Mouse (Mus musculus) CH12.LX (cell line): ENCODE results near the gene Anln. TPM values are rescaled to one million over a fixed set of nuclear protein-coding genes. Genes with fewer than 3 reads are reported as not detected.

Experiments used
- DNase-seq: peaks from one replicate; pipeline ENCODE4 v3.0.0-alpha.2; 2013; ENCODE audit errors: extremely low read depth
- H3K27ac ChIP-seq: 2 replicates; pipeline ENCODE4 v1.5.1; 2012; ENCODE audit warnings: low read depth, mild to moderate bottlenecking, control low read depth, moderate library complexity; ENCODE audit not compliant: insufficient read depth
- H3K27me3 ChIP-seq: replicated peaks from 2 replicates; pipeline ENCODE3; 2012; ENCODE audit warnings: inconsistent platforms
- H3K36me3 ChIP-seq, 2 experiments: replicated peaks in 1 of 2; 2 replicates each; pipeline versions ENCODE3 to v1.6.1; 2012; ENCODE audit warnings: inconsistent platforms in 1 of 2, low read length in 1 of 2, mild to moderate bottlenecking in 1 of 2, mixed read lengths in 1 of 2, moderate library complexity in 1 of 2; ENCODE audit not compliant: control insufficient read depth in 1 of 2, insufficient read depth in 1 of 2
- H3K4me1 ChIP-seq, 2 experiments: 2 replicates each; pipeline ENCODE4 v1.6.1; 2012; ENCODE audit warnings: inconsistent platforms in 1 of 2, moderate library complexity in 1 of 2; ENCODE audit not compliant: insufficient read depth in 2 of 2, control insufficient read depth in 1 of 2
- H3K4me2 ChIP-seq: 2 replicates; pipeline ENCODE4 v1.6.1; 2012; ENCODE audit warnings: low read depth, mild to moderate bottlenecking, control low read depth; ENCODE audit not compliant: poor library complexity, insufficient read depth, severe bottlenecking
- H3K4me3 ChIP-seq, 3 experiments: fragments of 150-350 bp in 1 of 3; sonication (generic) in 1 of 3; replicated peaks in 1 of 3; 2 replicates each; pipeline versions ENCODE3 to v1.5.1; 2011 to 2012; ENCODE audit warnings: low read depth in 2 of 3, low read length in 2 of 3, mild to moderate bottlenecking in 2 of 3, moderate library complexity in 2 of 3, control low read depth in 1 of 3, improper control_type of control experiment in 1 of 3, inconsistent platforms in 1 of 3, mixed read lengths in 1 of 3; ENCODE audit not compliant: poor library complexity in 1 of 3
- H3K79me2 ChIP-seq: replicated peaks from 2 replicates; pipeline ENCODE4 v1.6.1; 2012; ENCODE audit warnings: mild to moderate bottlenecking, moderate library complexity; ENCODE audit not compliant: control insufficient read depth, poor library complexity, insufficient read depth, severe bottlenecking; ENCODE audit errors: extremely low read depth
- H3K9ac ChIP-seq: 2 replicates; pipeline ENCODE4 v1.6.1; 2012; ENCODE audit warnings: low read depth, mild to moderate bottlenecking, control low read depth, moderate library complexity; ENCODE audit not compliant: insufficient read depth
- H3K9me3 ChIP-seq: replicated peaks from 2 replicates; pipeline ENCODE3; 2012; ENCODE audit warnings: low read length, inconsistent platforms, mixed read lengths
- BHLHE40 ChIP-seq: IDR thresholded peaks from 2 replicates; pipeline ENCODE4 v1.6.1; 2011; ENCODE audit warnings: mild to moderate bottlenecking, low read depth, low read length, improper control_type of control experiment
- EP300 ChIP-seq: IDR thresholded peaks from 2 replicates; pipeline ENCODE4 v1.6.1; 2011; ENCODE audit warnings: low read length, improper control_type of control experiment
- MAZ ChIP-seq: IDR thresholded peaks from 2 replicates; pipeline ENCODE4 v1.6.1; 2012; ENCODE audit warnings: low read depth, mild to moderate bottlenecking, inconsistent platforms, low read length, improper control_type of control experiment, moderate library complexity
- MEF2A ChIP-seq: IDR thresholded peaks from 2 replicates; pipeline ENCODE4 v1.6.1; 2014; ENCODE audit warnings: low read depth, mild to moderate bottlenecking, inconsistent platforms, low read length, improper control_type of control experiment, borderline replicate concordance
- NRF1 ChIP-seq: IDR thresholded peaks from 2 replicates; pipeline ENCODE4 v1.6.1; 2014; ENCODE audit warnings: low read depth, mild to moderate bottlenecking, inconsistent platforms, low read length, improper control_type of control experiment, moderate library complexity
- RAD21 ChIP-seq: IDR thresholded peaks from 2 replicates; pipeline ENCODE4 v1.6.1; 2011; ENCODE audit warnings: low read depth, mild to moderate bottlenecking, low read length, improper control_type of control experiment, moderate library complexity
- RCOR1 ChIP-seq: conservative IDR thresholded peaks from 2 replicates; pipeline ENCODE4 v1.6.1; 2012; ENCODE audit warnings: low read depth, mild to moderate bottlenecking, inconsistent platforms, low read length, improper control_type of control experiment
- SIN3A ChIP-seq: IDR thresholded peaks from 2 replicates; pipeline ENCODE4 v1.6.1; 2012; ENCODE audit warnings: low read length, improper control_type of control experiment, inconsistent platforms
- TBP ChIP-seq: conservative IDR thresholded peaks from 2 replicates; pipeline ENCODE4 v1.6.1; 2011; ENCODE audit warnings: low read depth, low read length, improper control_type of control experiment
- USF1 ChIP-seq: IDR thresholded peaks from 2 replicates; pipeline ENCODE4 v1.6.1; 2014; ENCODE audit warnings: low read depth, mild to moderate bottlenecking, inconsistent platforms, low read length, improper control_type of control experiment
- USF2 ChIP-seq: conservative IDR thresholded peaks from 2 replicates; pipeline ENCODE4 v1.6.1; 2011; ENCODE audit warnings: low read depth, low read length, improper control_type of control experiment
- ZNF384 ChIP-seq: IDR thresholded peaks from 2 replicates; pipeline ENCODE4 v1.6.1; 2012; ENCODE audit warnings: low read depth, low read length, improper control_type of control experiment, inconsistent platforms
- dilution Hi-C: fragments of 300-500 bp; cut with MboI; formaldehyde crosslinking; loops from 2 replicates; pipeline ENCODE4 v1.14.3; 2020; ENCODE audit warnings: low sequenced_read_pairs; ENCODE audit not compliant: extremely low pct_unique_long_range_greater_than_20kb, extremely low pct_ligation_motif_present
- in situ Hi-C: fragments of 300-500 bp; cut with MboI; formaldehyde crosslinking; loops from 3 replicates; pipeline ENCODE4 v1.14.3; 2019; ENCODE audit warnings: low sequenced_read_pairs, low pct_ligation_motif_present, low pct_unique_long_range_greater_than_20kb, mixed read lengths
- polyA plus RNA-seq: library from polyadenylated mRNA; unstranded; fragments of >175 nt; gene quantifications from 2 replicates; pipeline ENCODE4 v1.2.1, GENCODE M21; 2012; ENCODE audit warnings: low read depth; ENCODE audit not compliant: insufficient read length
- total RNA-seq, 2 experiments: library from RNA; depleted of rRNA; stranded (reverse); fragments of 300-350 nt in 1 of 2; fragments of >200 nt in 1 of 2; gene quantifications; 2 replicates each; pipeline ENCODE4 v1.2.3; 2012 to 2014

Anln gene
- total and polyA plus RNA-seq, 3 experiments: 12.2 to 15.7 (median 12.3) TPM

DNA sequence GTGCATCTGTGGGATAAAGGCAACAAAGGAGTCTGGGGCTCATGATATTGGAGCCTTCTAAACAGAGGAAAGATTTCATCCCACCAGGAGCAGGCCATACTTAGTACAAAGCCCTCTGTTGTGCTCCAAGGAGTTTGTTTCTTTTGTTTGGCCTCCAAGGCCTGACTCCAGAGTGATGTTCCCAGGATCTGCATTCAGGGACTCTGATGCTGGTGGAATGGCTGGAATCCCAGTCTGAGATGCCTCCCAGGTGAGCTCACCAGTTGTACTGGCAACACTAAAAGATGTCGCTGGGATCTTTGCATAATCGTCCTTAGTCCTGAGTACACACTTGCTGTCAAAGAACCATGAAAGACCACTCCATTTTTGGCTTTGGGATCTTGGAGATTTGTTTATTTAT is 45.1 kb upstream of the Anln start:
- H3K9me3 ChIP-seq: no peaks in the 10 kb centered on the region
- no peaks in the 10 kb centered on the region for H3K36me3 ChIP-seq
- no peak overlapping the region for H3K9ac ChIP-seq
- no peaks in the 10 kb centered on the region for H3K79me2 ChIP-seq
- in situ Hi-C loops: no loop called here
- H3K4me3 ChIP-seq: no peak overlapping the region
- TF ChIP-seq USF2: no peak
- TF ChIP-seq NRF1: no peak
- no peak for TF ChIP-seq SIN3A
- TF ChIP-seq EP300: no peak
- no peak for TF ChIP-seq BHLHE40
- no peak for TF ChIP-seq RCOR1
- no peak for TF ChIP-seq USF1
- TF ChIP-seq, all 38 proteins: peak for 0
- Histone ChIP-seq H3K27me3 (no peaks in the 10 kb centered on the region), H3K4me2 (no peak overlapping the region), H3K27ac (no peak overlapping the region), H3K4me1 (peaks cover 0 to 17% of the 10 kb centered on the region in 2 experiments; a peak in 2 of 4 replicates)
- DNase-seq: no peak
- dilution Hi-C loops: no loop called here

DNA sequence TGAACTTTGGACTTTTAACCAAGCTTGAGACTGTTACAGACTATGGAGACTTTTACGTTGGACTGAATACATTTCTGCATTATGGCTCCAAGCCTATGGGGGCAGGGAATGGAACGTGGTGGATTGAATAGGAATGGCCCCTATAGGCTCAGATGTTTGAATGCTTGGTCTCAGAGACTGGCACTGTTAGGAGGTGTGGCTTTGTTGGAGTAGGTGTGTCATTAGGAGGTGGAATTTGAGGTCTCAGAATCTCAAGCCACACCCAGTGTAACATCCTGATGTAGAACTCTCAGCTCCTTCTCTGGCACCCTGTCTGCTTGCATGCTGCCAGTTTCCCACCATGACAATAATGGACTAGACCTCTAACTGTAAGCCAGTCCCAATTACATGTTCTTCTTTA is 44.2 kb upstream of the Anln start:
- in situ Hi-C loops: no loop called here
- TF ChIP-seq TBP (no peak), RAD21 (no peak), ZNF384 (no peak), MAZ (no peak)
- TF ChIP-seq, all 38 proteins: peak for 0
- H3K9ac ChIP-seq: no peak overlapping the region
- no peak for DNase-seq
- H3K36me3 ChIP-seq: no peaks in the 10 kb centered on the region
- no peaks in the 10 kb centered on the region for H3K27me3 ChIP-seq
- no peak overlapping the region for H3K4me2 ChIP-seq
- dilution Hi-C loops: no loop called here
- no peaks in the 10 kb centered on the region for H3K9me3 ChIP-seq
- H3K4me1 ChIP-seq: peaks cover 0 to 23% of the 10 kb centered on the region in 2 experiments; a peak in 2 of 4 replicates
- no peak overlapping the region for H3K4me3 ChIP-seq
- no peaks in the 10 kb centered on the region for H3K79me2 ChIP-seq
- no peak overlapping the region for H3K27ac ChIP-seq

DNA sequence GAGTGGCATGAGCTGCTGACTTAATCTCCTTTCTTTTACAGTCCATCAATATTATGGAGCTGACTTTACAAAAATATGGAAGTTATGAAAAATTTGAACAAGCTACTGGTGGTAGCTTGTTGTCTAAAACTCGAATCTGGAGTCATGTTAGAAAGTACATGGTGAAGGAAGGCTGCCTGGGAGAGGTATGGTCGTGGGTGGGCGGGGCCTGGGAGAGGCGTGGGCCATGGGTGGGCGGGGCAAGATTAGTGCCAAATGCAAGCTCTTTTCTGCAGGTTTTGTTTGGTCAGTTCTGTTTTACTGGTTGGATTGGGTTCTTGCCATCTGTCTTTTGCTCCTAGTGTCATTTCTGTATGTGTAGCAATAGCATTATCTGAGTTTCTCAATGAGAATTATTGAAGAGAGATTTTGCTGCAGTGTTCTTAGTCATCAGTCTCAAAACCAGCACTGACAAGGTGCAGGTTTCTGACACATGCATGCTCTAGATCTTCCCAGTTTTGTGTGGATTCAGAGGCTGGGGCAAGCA is 41.4 kb upstream of the Anln start:
- dilution Hi-C loops (no loop called here), in situ Hi-C loops (no loop called here)
- Histone ChIP-seq H3K4me1 (peaks cover 0 to 23% of the 10 kb centered on the region in 2 experiments; a peak in 2 of 4 replicates), H3K4me3 (peak overlapping the region in 1 of 3 experiments; percentile 5), H3K27me3 (no peaks in the 10 kb centered on the region), H3K9me3 (no peaks in the 10 kb centered on the region), H3K36me3 (no peaks in the 10 kb centered on the region), H3K4me2 (peak overlapping the region; percentile 59; the same call in 1 of the 2 replicates), H3K79me2 (no peaks in the 10 kb centered on the region), H3K27ac (no peak overlapping the region), H3K9ac (0 out of 2 replicates have a peak overlapping the region, but pooled peaks have one; percentile 0)
- peak; percentile 34 for DNase-seq
- TF ChIP-seq MEF2A (no peak), SIN3A (0 out of 2 replicates have a peak, but pooled peaks have one; percentile 37)
